Mouse (Mus musculus) kidney, postnatal 25 days (tissue): ENCODE data around the gene Acta2.
A peak's percentile ranks its signal among the peaks of the same experiment; 100 is the strongest.
"Not testable (repeated sequence)": the region's sequence is repeated elsewhere in the genome, so short reads cannot be mapped to it uniquely, and the experiment has no call there.

Experiments
- DNase-seq, 2 experiments: peaks; one replicate each; pipeline ENCODE4 v3.0.0; 2021; ENCODE audit warnings: mixed read lengths in 2 of 2

Gene Acta2

DNA sequence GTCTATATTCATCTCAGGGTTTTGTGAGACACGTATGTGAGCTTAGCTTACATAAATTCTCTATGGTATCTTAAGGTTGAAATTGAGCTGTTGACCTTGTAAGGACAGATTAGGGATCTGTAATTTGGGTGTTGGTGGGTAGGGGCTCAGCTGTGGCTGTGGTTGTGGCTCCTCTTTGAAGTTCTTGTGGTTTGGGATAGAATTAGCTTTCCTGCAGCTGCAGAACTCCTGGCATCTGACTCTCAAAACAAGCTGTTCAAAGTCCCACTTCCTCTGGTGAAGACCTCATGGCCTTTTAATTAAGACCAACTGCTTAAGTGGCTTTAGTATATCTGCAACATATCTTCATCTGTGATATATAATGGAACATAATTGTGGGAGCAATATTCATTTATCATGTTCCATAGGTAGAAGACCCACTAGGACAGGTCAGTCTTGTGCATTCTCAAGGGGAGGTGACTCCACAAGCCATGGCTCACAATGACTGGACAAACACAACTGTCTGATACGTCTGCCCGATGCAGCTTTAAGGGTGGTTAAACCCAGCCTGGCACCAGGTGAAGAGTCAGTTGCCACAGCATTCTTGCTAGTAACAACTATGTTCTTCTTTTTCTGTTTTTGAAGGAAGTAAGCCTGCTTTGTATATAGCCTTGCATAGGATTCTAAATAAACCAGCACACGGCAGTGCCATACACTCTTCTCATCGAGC is 36.0 kb downstream of the Acta2 start:
- DNase-seq, result no peak

- no peak for DNase-seq
Observed at GRCm38 (mm10) chr19:34217761-34218160, 37.6 kb downstream of the Acta2 start.

GRCm38 (mm10) chr19:34216956-34217355 is 38.4 kb downstream of the Acta2 start:
- DNase-seq, result no peak

GRCm38 (mm10) chr19:34214136-34214535 is 41.3 kb downstream of the Acta2 start:
- DNase-seq, result no peak

GRCm38 (mm10) chr19:34213251-34213645 is 42.1 kb downstream of the Acta2 start:
- no peak for DNase-seq

DNA sequence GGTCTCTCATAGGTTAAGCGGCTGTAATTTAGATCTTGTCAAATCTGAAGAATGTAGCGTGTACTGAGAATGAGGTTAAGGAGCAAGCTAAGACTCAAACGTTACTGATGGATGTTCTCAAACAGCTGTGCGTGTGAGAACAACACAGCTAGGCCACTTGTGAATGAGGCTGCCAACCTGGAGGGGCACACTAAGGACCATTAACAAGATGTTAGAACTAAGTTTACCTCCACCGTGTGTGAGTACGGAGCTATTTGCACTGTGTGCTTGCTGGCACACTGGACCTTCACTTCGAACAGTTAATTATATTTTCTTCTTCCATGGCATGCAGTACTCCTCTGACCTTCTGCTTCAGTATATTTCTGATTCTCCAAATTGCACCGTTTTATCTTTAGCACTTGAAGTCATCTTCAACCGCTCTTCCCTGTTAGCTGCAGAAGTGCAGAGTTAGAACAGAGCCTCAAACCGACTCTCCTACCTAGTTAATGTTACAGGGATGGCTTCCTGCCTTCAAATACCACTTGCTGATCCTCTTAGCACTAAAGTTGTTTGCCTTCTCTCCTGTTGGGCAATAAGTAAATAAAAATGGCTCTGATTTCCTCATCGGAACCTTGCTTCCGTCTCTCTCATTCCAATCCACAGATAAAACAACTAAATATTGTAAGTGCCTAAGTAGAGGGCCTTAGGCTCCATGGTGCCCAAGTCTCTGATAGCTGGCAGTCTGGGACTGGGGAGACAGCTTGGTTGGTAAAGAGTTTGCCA is 42.7 kb downstream of the Acta2 start:
- no peak for DNase-seq

- DNase-seq, result no peak
Observed at GRCm38 (mm10) chr19:34210841-34211240, 44.5 kb downstream of the Acta2 start.

DNA sequence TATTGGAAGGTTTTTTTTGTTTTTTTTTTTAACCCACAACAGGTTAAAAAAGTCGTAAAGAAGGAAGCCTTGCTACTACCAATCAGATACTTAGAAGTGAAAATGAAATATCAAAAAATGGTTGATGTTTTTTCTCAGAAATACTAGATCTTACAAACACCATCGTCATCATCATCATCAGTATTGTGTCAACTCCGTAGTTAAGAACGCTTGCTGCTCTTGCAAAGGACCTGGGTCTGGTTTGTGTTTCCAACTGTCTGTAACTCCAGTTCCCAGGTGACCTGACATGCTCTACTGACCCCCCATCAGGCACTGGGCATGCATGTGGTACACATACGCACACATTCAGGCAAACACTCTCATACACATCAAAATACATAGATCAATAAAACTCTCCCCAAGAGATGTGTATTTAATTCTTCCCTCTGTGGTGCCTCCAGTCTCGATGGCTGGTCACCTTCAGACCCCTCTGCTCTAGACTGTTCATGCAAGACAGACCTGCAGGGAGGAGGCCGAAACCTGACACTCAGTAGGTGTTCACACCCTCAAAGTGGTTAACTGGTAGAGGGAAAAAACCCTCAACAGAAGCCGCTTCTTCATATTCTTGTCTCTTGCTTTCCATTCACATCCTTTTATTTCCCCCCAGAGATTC is 45.3 kb downstream of the Acta2 start:
- no peak for DNase-seq

- DNase-seq, result no peak
Observed at GRCm38 (mm10) chr19:34209031-34209430, 46.4 kb downstream of the Acta2 start.

DNA sequence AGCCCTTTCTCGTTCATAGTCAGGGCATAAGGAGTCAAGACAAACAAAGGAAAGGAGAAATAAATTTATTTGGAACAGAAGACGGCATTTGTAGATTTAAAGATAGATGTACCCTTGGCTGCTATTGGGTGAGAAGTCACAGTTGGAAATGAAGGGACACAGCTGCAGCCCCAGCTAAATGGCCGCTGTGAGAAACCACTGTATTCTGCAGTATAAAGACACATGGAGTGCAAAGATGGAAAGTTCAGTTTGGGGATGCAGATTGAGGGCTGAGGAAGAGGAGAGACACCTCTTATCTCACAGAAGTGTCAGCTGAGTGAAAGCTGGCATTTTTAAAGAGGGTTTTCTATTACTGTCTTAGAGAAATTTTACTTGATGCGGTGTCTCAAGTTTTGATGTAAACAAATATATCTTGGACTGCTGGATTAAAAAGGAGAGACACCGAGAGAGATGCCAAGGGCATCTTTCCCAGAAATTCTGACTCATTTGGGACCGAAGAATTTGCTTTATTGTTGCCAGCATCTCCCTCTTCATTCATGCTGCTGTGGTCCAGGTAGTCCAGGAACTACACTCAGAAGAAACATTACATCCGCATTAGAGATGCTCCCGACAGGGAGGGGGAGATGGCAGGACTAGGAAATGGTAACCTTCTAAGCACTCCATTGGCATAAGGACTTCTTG is 48.5 kb downstream of the Acta2 start:
- DNase-seq, result no peak

DNA sequence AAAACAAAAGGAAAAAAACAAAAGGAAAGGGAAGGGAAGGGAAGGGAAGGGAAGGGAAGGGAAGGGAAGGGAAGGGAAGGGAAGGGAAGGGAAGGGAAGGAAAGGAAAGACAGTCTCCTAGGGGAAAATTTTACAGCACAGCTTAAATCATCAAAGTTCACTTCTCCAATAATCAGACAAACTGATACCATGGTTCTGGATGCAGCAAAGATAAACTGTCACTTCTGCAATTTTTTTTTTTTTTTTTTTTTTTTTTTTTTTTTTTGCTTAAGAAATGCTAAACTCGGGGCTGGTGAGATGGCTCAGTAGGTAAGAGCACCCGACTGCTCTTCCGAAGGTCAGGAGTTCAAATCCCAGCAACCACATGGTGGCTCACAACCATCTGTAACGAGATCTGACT is 49.3 kb downstream of the Acta2 start:
- DNase-seq, result not testable (repeated sequence)

DNA sequence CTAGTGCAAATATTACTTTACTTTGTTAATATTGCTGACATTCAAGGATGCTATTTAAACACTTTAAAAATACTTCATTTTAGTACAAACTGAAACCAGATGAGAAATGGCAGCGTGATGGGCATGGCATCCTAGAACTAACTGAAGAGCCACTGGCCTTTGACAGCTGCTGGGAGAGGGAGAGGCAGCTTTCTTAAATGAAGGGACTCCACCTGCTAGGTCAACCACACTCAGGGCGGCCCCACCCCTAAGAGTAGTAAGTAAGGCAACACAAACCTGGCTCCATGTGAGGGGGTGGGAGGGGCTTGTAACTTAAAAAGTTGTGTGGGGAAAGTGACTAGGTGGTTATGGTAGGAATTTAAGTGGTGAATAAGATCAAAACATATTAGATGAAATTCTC is 52.7 kb downstream of the Acta2 start:
- DNase-seq, result no peak

- DNase-seq, result no peak
Observed at GRCm38 (mm10) chr19:34199488-34199887, 55.9 kb downstream of the Acta2 start.

- DNase-seq, result no peak
Observed at GRCm38 (mm10) chr19:34198901-34199300, 56.5 kb downstream of the Acta2 start.

- no peak for DNase-seq
Observed at GRCm38 (mm10) chr19:34198066-34198465, 57.3 kb downstream of the Acta2 start.

DNA sequence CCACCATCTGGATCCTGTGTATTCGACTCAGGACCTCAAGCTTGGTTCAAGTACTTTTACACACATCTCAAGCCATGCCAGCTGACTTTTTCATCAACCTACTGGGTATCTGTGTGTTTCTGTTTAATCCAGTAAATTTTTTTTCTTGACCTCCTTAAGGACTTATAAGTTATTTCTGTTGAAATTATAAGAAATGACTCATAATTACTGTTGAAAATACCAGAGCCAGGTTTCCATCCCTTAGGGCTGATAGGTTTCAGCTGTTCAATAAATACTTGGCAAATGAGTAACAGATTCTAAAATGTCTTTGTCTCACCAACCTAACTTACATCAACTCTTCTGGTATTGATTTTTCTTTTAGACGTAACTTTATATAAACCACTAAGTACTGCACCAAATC is 60.4 kb downstream of the Acta2 start:
- DNase-seq, result no peak

GRCm38 (mm10) chr19:34194132-34194745 is 61.2 kb downstream of the Acta2 start:
- DNase-seq, result no peak

DNA sequence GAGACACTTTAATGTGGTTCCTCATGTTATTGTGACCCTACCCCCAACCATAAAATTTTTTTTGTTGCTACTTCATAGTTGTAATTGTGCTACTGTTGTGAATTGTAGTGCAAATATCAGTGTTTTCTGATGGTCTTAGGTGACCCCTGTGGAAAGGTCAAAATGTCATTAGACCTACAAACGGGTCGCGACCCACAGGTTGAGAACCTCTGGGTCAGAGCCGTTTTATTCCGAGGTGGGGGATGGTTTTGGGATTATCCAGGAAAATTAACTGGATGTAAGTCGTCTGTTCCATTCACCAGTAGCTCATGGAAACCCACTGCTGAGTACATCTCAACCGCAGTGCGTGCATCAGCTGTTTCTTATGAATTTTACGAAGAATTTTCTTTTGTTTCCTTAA is 61.7 kb downstream of the Acta2 start:
- no peak for DNase-seq

- DNase-seq, result peak; percentile 32 to 39
Observed at GRCm38 (mm10) chr19:34193149-34193548, 62.2 kb downstream of the Acta2 start.

GRCm38 (mm10) chr19:34192008-34192963 is 63.1 kb downstream of the Acta2 start, which contains the start of gene Stambpl1:
Gene Stambpl1, plus strand, starts transcription at chr19:34192229.
- peak; percentile 67 to 82 for DNase-seq

- no peak for DNase-seq
Observed at GRCm38 (mm10) chr19:34191645-34192007, 63.8 kb downstream of the Acta2 start.
